Mouse (Mus musculus) ES-CJ7 (cell line): ENCODE results near the gene Zdbf2.

Source experiments
- DNase-seq: peaks from one replicate; pipeline ENCODE4 v3.0.0; 2011; ENCODE audit warnings: low read depth, low spot score

Gene Zdbf2

DNA sequence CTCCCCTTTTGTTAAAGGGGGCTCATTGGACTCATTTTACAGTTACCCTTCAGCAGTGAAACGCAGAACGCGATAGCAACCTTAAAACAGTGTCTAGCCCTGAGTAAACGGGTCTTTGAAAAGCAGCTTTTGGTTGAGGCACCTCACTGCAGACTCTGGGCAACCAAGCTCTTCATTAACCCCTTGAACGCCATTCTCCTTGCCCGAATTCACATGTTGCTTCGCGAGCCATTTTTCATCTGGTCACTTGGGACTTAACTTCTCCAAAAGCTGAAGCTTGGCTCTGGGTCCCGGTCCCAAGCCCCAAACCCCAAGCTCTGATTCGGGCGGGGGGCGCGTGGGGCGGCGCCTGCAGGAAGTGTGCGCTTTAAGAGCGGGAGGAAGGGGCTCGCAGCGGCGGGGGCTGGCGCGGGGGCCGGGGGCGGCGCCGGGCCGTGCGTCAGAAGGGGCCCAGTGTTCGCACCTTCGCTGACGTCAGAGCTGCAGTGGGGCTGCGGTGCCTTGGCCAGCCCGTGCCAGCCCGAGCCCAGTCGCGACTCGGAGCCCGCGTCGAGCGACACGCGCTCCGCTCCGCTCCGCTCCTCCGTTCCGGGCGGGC lies at the start of gene Zdbf2:
Gene Zdbf2 (plus strand): TSS at position 525 of the 598 bp plus-strand sequence.
- peak; percentile 66 for DNase-seq

DNA sequence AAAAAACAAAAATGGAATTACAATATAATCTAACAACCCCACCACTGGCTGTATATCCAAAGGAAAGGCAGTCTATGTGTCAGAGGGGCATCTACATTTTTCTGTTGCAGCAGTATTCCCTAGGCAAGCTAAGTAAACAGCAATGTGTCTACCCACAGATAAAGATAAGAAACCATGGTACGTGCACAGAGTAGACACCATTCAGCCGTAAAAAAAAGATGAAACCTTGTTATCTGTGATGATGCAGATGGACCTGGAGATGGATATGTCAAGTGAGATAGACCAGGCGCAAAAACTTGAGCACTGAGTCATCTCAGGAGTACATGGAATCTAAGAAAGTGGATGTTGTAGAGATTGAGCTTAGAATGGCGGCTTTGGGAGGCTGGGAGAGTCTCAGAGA lies 48.1 kb upstream of the Zdbf2 start:
- no peak for DNase-seq

DNA sequence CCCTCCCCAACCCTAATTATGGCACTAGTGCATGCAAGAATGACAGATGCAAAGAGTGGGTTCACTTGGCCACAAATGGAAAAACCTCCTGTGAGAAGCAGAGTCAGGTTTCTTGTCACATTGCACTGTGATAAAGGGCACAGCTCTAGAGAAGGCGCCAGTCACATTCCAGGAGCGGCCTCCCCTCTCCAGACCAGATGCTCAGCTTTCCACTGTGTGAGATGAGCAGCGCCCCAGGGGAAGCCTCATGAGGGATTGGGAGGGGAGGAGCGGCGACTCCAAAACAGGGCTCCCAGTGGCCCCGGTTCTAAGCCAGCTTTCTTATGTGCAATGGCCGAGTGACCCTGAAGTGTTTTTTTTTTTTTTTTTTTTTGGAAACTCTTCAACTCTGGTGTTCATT lies 47.2 kb upstream of the Zdbf2 start:
- DNase-seq = peak; percentile 55

DNA sequence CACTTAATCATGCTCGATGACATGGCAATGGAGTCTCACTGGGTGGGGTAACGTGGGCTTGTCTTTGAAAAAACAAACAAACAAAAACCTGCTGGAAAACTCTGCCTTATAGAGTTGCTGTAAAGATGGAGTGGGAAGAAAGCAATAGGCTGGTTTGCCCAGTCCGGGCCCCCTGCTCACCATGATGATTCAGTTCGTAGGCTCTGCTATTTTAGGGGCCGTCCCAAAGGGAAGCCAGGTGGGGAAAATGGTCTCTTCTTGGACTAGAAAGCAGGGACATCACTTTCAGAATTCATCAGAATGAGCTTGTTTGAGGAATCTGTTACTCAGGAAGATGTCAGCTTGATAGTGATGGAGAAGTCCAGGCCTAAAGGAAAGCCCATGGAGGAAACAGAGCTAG lies 45.8 kb upstream of the Zdbf2 start:
- no peak for DNase-seq

DNA sequence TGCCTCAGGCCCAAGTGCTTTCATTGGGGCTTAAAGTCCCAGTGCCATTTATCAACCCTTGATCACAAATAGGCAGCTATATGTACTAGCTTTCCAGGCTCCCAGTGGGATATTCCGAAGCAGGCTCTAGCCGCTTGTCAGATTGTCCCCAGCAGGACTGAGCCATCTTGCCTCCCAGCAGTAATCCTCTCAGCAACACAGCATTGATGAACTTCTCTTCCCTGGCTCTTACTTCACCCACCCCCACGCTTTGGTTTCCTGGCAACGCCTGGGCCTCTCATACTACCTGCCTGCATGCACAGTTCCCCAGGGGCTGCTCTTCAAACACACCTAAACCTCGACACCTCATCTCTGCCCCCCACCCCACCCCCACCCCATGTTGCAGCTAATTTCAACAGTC lies 35.7 kb upstream of the Zdbf2 start:
- no peak for DNase-seq

DNA sequence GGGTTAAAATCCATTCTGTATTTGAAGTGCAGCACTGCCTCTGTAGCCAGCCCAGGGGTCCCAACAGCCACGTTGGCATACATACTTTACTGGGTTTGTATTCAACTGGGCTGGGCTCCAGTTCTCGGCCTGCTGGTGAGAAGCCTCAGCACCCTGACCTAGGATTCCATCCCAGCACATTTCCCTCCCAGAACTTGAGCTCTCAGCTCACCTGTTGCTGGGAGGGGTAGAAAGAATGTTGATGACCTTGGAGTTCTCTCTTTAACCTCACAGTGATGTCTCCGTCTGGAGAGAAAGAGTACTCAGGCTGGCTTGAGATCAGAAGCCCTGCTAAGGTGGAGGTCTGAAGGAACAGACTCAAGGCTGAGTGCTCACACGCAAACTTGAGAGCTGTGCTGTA lies 33.8 kb upstream of the Zdbf2 start:
- DNase-seq = peak; percentile 69

DNA sequence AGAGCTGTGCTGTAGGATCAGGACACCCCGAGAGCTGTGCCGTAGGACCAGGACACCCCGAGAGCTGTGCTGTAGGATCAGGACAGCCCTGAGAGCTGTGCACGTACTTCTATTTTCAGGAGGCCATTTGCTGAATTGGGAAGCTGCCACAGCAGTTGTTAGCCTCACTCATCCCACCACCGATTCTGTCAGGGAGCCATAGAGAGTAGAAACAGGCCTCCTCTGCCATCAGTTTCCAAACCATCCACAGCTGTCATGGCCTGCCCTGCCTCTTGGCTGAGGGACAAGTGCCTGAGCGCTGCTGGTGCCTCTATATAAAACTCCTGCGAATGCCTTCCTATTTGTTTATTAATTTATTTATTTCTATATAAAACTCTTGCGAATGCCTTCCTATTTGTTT lies 33.3 kb upstream of the Zdbf2 start:
- no peak for DNase-seq

DNA sequence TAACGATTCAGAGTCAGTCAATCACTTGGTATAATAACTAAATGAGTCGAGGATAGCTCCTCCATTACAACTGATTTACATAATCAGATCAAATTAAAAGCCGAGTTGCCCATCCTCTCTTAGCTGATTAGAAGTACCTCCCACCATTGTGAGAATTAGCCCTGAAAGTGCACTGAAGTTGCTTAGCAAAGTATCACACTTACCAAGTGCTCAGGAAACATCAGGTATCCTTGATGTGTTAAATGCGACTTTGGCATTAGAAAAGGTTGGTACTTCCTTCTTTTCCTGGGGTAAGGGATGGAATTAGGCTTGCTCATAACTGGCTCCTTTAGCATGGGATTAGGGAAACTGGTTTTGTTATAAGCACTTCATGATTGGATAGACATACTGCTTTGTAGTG lies 29.2 kb upstream of the Zdbf2 start:
- DNase-seq = peak; percentile 57

DNA sequence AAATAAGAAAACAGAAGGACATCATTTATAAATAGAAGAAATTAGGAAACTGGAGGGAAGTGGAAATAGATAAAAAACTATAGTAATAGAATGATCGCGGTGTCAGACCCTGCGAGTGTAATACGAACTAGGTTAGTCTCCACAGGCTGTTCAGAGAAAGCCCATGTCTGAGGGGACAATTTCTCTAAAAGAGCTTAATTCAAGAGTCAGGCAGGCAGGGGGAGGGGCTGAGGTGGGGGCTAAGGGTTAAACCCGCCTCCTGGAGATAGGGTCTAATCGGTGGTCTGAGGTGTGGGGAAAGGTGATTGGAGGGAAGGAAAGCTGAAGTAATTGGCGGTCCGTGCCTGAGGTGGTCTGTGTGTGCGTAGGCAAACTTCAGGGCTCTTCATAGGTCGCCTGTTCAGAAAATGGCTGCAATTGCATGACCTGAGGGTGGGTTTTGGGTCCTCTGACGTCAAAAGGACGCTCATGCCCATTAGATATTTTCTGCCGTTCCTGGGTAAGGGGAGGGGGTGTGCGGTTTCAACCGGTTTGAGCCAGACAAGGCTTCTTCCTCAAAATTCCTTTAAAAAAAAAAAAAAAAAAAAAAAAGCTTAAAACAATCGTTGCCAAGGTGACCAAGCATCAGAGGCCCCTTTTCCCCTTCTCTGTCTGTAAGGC lies 26.1 kb upstream of the Zdbf2 start:
- peak; percentile 99 for DNase-seq

DNA sequence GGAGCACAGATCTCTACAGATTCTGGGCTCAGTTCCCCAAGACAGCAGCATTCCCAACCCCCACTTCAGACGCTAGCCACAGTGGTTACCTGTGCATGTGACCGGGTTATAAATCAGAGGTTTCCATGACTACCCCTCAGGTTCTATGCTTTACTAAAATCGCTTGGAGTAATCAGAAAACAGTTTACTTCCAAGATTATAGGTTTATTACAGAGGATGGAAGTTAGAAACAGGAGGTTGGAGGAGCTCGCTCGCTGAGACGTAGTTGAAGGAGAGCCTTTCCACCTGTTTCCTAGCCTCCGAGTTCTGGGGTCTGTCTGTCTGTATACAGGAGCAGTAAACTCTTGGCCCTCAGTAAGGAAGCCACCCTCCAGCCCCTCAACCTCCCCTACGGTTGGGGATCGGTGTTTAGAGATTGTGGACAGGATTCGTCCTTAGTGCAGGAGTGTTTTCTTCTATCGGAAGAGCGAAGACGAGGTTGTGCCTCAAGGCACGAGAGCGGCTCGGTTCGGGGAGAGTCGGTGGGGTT lies 25.2 kb upstream of the Zdbf2 start:
- DNase-seq = peak; percentile 86

DNA sequence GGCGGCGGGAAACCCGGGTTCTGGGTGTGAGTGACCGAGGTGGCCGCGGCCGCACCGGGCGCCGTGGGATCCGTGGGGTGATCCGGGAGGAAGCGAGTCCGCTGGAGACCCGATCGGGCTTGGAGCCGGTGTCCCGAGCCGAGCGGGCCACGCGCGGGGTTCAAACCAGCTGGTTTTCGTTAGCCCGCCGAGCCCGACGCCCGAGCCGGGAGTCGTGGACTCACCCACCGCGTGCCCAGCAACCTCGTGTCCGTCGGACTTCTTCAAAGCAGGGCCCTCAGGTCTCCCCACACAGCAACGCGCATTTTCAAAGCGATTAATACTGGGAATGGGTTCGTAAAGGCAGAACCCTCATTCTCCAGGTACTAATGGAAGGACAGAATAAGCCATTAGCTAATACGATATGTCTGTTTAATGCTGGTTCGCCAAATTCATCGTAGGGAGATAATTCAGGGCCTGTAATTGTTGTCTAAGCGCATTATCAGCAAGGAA lies 24.7 kb upstream of the Zdbf2 start:
- peak; percentile 29 for DNase-seq

DNA sequence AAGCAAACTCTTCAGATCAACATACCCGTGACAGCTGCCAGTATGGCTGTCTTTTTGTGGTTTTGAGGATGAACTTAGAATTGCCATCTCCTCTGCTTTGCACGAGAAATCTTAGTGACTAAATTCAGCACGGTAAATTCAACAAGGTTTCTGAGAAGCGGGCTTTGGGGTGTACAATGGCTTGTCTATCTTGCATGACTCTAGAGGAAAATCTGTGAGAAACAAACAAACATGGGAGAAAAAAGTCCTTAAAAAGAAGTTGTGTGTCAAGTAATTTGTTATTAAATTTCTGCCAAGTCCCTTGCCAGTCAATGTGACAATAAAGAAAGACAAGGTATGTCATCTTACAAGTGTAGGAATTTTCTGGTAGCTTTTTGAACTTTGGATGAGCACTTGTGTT lies 23.8 kb upstream of the Zdbf2 start:
- no peak for DNase-seq

DNA sequence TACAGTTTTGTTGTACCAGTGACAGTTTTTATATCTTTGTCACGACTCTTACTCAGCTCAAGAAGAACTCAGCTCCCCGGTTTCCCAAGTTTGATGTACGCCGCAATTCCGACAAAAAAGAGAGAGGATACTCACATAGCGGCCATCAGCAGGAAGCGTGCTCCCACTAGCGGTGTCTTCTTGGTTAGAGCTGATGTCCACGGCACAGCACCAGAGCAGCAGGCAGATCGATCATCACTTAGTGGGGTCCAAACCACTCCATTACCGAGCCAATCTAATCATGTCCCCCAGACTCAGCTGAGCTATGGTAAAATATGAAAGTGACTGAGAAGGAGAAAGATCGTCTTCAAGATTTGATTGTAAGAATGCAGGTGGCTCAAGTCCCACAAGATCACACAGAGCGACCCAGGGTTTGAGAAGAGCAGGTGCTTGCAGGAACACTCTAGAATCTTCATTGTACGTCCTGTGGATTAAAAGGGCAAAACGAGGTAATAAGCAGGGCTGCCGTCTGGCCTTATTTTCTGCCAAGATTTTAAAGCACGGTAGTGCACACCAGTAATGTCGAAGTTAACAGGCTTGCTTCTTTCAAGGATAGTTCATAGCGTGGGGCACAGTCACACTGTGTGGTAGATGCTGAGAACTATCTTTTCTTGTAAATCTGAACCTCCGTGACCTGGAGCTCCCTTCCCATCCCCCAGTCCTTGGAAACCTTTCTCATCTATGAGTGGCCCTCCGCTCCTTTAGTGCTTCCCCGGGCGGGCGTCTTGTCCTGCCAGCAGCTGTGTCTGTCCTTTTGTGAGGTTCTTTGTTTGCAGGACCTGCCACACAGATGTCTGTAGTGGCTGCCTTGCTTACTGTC lies 20.5 kb upstream of the Zdbf2 start:
- no peak for DNase-seq

DNA sequence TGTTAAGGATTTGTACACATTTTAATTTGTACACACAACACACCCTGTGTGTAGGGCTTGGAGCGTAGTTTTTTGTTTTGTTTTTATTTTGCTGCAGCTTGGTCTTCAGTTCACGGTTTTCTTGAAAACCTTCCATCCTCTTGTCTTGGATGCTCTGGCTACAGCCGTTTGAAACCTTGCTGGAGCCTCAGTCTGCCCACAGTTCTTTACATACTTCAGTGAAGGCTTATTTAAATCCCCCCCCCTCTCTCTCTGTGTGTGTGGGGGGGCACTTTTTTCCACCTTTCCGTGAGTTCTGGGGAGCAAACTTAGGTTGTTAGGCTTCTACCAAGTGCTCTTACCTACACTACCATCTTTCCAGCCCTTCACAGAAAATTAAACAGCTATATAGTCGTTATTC lies 19.8 kb upstream of the Zdbf2 start:
- no peak for DNase-seq

DNA sequence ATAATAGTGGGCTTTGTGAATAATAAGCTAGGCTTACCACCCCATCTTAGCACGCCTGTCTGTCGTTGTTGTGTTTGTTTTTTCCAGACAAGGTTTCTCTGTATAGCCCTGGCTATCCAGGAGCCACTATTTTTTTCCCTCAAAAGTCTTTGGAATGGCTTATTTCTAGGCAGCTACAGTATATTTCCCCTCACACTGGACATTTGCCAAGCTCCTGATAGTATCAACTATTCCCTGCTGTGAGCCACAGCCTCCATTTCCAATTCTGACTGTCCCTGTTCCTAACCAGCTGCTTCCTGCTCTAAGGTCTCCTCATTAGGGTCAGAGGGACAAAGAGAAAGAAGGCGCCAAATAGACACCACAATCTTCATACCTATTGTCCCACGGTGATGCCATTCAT lies 18.0 kb upstream of the Zdbf2 start:
- DNase-seq = no peak

DNA sequence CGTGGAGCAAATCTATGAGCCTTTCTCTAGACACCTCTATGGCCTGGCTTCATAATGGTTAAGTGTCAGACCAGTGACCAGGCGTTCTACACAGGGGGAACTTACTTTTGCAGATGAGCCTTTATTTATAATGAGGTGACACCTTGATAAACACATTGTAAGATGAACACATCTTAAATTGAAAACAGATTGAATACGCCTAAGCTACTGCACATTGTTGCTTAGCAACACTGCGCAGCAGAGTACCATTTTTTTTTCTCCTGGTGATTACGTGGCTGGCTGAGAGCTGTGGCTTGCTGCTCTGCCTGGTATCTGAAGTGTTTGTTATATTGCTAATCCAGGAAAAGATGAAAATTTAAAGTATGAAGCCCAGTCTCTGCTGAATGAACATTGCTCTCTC lies 17.0 kb upstream of the Zdbf2 start:
- DNase-seq = no peak

DNA sequence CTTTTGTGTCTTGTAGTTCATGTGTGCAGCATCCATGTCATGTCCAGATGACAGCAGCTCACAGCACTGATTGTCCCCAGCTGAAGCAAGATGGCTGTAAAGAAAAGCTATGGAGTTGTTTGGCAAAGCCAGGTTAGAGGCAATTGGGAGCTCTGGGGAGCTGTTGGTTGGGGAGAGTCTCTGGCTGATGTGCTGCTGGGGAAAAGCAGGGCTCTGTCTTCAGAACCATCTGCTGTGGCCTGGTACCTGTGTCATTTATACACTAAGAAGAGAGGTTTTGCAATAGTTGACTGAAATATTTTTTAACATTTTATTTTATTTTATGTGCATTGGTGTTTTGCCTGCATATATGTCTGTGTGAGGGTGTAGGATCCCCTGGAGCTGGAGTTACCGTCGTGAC lies 14.6 kb upstream of the Zdbf2 start:
- no peak for DNase-seq

DNA sequence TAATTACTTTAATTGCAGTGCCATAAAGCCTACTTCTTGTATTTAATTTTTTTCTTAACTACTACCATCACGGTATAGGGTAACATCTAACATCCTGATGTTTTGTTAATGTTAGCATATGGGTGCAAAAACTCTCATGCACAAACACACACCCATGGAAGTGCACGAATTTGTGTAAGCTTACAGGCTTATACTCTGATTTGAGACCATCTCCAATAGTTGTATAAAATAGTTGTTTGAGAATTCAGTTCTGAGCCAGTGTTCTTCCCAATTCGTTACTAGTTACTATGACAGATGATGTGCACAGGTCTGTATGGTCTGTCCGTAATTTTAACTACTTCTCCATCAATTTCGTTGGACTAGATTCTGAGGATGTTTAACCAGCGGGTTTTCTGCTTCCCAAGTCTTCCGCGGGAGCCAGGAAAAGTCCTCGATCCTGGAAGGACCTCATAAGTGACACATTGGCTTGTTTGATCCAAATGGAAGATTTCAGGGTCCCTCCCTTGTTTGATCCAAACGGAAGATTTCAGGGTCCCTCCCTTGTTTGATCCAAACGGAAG lies 13.7 kb upstream of the Zdbf2 start:
- no peak for DNase-seq

DNA sequence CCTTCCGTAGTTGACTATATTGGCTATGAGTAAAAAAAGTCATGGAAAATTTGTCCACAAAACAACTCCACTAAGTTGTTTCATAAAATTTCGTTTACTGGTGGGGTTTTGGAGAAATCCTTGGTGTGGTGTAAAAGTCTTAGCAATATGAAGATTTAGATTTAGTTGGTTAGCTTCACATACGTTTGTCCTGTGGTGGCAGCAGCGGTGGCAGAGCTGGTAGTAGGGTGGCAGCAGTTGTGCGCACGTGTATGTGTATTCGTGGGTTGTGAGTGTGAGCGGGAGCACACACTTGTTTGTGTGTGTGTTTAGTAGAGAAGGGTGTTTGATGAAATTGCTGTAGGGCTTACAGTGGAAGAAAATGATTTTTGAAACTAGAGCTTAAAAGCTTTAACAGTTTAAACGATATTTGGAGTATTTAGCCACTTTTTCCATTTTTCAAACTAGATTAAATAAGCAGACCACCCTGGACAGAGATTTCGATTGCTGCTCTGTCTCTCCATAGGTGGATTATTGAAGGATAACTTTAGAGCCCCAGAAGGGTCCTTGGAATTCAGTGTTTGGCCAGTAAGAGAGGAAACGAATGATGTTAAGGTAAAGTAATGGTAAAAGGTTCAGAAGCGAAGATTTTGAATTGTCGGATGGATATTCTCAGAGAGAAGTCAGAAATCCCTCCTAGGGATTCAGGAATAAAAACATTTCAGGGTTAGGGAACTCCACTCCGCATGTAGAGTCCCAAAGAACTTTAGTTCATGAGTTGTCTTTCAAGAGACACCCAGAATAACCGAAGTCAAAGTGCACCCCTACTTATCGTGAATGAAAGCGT lies 12.9 kb upstream of the Zdbf2 start:
- DNase-seq = no peak

DNA sequence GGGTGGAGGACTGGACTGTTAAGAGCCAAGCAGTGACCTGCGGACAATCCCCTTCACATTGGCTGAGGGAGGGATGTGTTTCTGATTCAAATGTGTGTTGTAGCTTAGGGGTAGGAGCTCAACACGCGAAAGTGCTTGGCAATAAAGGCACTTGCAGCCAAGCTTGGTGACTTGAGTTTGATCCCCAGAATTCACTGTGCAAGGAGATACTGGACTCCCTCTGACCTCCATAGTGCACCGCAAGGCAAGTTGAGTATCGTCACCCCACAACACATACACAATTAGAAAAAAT lies 12.4 kb upstream of the Zdbf2 start:
- peak; percentile 52 for DNase-seq

DNA sequence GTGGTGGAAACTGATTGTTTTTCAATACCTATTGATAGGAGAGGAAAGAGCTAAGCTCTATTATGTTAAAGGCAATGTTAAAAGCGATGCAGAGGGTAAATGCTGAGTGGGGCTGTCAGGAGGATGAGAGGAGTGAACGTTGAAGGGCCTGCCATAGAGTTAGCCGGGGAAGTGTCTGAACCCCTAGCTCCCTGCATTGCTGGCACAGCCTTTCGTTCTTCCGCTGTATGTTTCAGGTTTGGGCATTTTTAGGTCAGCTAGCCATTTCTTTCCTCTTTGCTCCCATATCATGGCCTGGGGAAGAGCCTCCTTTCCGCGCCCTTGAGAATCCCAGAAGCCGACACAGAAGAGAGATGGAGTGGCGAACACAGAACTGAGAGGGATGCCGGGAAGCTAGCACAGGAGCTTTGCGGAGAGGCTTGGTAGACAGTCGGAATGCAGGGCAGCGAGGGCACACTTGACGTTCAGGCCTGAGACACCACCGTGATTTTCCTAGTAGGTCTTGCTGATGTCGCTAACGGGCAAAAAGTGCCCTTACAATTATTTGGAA lies 11.9 kb upstream of the Zdbf2 start:
- DNase-seq = no peak
